Mouse (Mus musculus): ENCODE measurements around the gene Clic1. TPM values are rescaled to one million over a fixed set of nuclear protein-coding genes. Genes with fewer than 3 reads are reported as not detected.

Clic1 gene
- total and polyA plus RNA-seq, 3 experiments, result 114 to 198 (median 160) TPM

- TF ChIP-seq ZMIZ1 (IDR thresholded peaks at IDR 0.05; ENCODE audit: low read depth, low read length), result no peak
These were observed 13.7 kb downstream of the Clic1 start (continued) for GRCm38 (mm10) chr17:35063466-35063865.

GRCm38 (mm10) chr17:35064378-35064877 lies 14.7 kb downstream of the Clic1 start:
- Histone ChIP-seq H3K4me1 (ENCODE audit: control insufficient read depth in 1 of 2, insufficient read depth in 2 of 2) (0 out of 4 replicates have a peak, but pooled peaks cover 0 to 2% of the 10 kb centered on the region in 2 experiments), H3K9me3 (replicated peaks; ENCODE audit: low read length) (no peaks in the 10 kb centered on the region), H3K9ac (ENCODE audit: insufficient read depth, low read depth) (no peak overlapping the region), H3K4me2 (ENCODE audit: insufficient read depth, low read depth, poor library complexity, severe bottlenecking) (no peak overlapping the region), H3K79me2 (replicated peaks; ENCODE audit: control insufficient read depth, extremely low read depth, insufficient read depth, poor library complexity, severe bottlenecking) (no peaks in the 10 kb centered on the region), H3K27ac (ENCODE audit: insufficient read depth, low read depth) (no peak overlapping the region), H3K27me3 (replicated peaks) (no peaks in the 10 kb centered on the region), H3K4me3 (replicated peaks in 1 of 3; ENCODE audit: low read depth in 2 of 3, low read length in 2 of 3, poor library complexity in 1 of 3) (no peak overlapping the region), H3K36me3 (replicated peaks in 1 of 2; ENCODE audit: control insufficient read depth in 1 of 2, insufficient read depth in 1 of 2, low read length in 1 of 2) (peaks cover 15 to 48% of the 10 kb centered on the region in 2 experiments)
- dilution Hi-C loops (cut with MboI; ENCODE audit: extremely low pct_ligation_motif_present, extremely low pct_unique_long_range_greater_than_20kb, low sequenced_read_pairs), result no loop called here
- DNase-seq (ENCODE audit: extremely low read depth), result no peak
- in situ Hi-C loops (cut with MboI; ENCODE audit: low pct_ligation_motif_present, low pct_unique_long_range_greater_than_20kb, low sequenced_read_pairs), result no loop called here
- no peak for TF ChIP-seq USF1 (IDR thresholded peaks at IDR 0.05; ENCODE audit: low read depth, low read length)
- no peak for TF ChIP-seq SIN3A (IDR thresholded peaks at IDR 0.05; ENCODE audit: low read length)
- TF ChIP-seq PAX5 (IDR thresholded peaks at IDR 0.05; ENCODE audit: low read length), result no peak

- Histone ChIP-seq H3K27me3 (replicated peaks) (no peaks in the 10 kb centered on the region), H3K27ac (ENCODE audit: insufficient read depth, low read depth) (no peak within 1 kb of the TSS), H3K36me3 (replicated peaks in 1 of 2; ENCODE audit: control insufficient read depth in 1 of 2, insufficient read depth in 1 of 2, low read length in 1 of 2) (peaks cover 12 to 40% of the 10 kb centered on the region in 2 experiments), H3K79me2 (replicated peaks; ENCODE audit: control insufficient read depth, extremely low read depth, insufficient read depth, poor library complexity, severe bottlenecking) (no peaks in the 10 kb centered on the region), H3K9me3 (replicated peaks; ENCODE audit: low read length) (no peaks in the 10 kb centered on the region), H3K4me3 (replicated peaks in 1 of 3; ENCODE audit: low read depth in 2 of 3, low read length in 2 of 3, poor library complexity in 1 of 3) (no peak within 1 kb of the TSS), H3K4me2 (ENCODE audit: insufficient read depth, low read depth, poor library complexity, severe bottlenecking) (0 out of 2 replicates have a peak within 1 kb of the TSS, but pooled peaks have one; percentile 1), H3K9ac (ENCODE audit: insufficient read depth, low read depth) (no peak within 1 kb of the TSS), H3K4me1 (ENCODE audit: control insufficient read depth in 1 of 2, insufficient read depth in 2 of 2) (0 out of 4 replicates have a peak, but pooled peaks cover 0 to 2% of the 10 kb centered on the region in 2 experiments)
- in situ Hi-C loops (cut with MboI; ENCODE audit: low pct_ligation_motif_present, low pct_unique_long_range_greater_than_20kb, low sequenced_read_pairs) (loop anchor here (5.0 kb wide), 1 partner anchor 43 kb away; no protein-coding TSS in a partner anchor), dilution Hi-C loops (cut with MboI; ENCODE audit: extremely low pct_ligation_motif_present, extremely low pct_unique_long_range_greater_than_20kb, low sequenced_read_pairs) (no loop called here)
- DNase-seq (ENCODE audit: extremely low read depth), result no peak
- TF ChIP-seq MAZ (IDR thresholded peaks at IDR 0.05; ENCODE audit: low read depth, low read length), result no peak
- no peak for TF ChIP-seq USF1 (IDR thresholded peaks at IDR 0.05; ENCODE audit: low read depth, low read length)
- TF ChIP-seq ZKSCAN1 (IDR thresholded peaks at IDR 0.05; ENCODE audit: borderline replicate concordance, low read depth, low read length), result no peak
- no peak for TF ChIP-seq KAT2A (IDR thresholded peaks at IDR 0.05; ENCODE audit: insufficient replicate concordance, low read length)
- TF ChIP-seq ELF1 (IDR thresholded peaks at IDR 0.05; ENCODE audit: low read depth, low read length), result no peak
- TF ChIP-seq MAFK (IDR thresholded peaks at IDR 0.05; ENCODE audit: insufficient replicate concordance, low read length), result no peak
- no peak for TF ChIP-seq USF2 (conservative IDR thresholded peaks at IDR 0.05; ENCODE audit: low read depth, low read length)
- no peak for TF ChIP-seq PAX5 (IDR thresholded peaks at IDR 0.05; ENCODE audit: low read length)
- no peak for TF ChIP-seq EP300 (IDR thresholded peaks at IDR 0.05; ENCODE audit: low read length)
- TF ChIP-seq CHD2 (IDR thresholded peaks at IDR 0.05; ENCODE audit: low read length), result no peak
- no peak for TF ChIP-seq UBTF (IDR thresholded peaks at IDR 0.05; ENCODE audit: low read depth, low read length)
These were observed 15.5 kb downstream of the Clic1 start, which contains the start of gene Ly6g6c for GRCm38 (mm10) chr17:35064951-35065947. Ly6g6c (plus strand) TSS chr17:35065388.
